Mouse (Mus musculus) small intestine, adult 2 months (tissue): ENCODE results near the gene Cisd3. TPM values are rescaled to one million over a fixed set of nuclear protein-coding genes. Genes with fewer than 3 reads are reported as not detected.

Experiments used
- H3K27ac ChIP-seq: fragments of 200-500 bp; 2 replicates; pipeline ENCODE4 v1.5.1; 2012; ENCODE audit warnings: low read depth, low read length, control low read depth, inconsistent platforms; ENCODE audit not compliant: insufficient read depth
- H3K27me3 ChIP-seq: fragments of 200-500 bp; 2 replicates; pipeline ENCODE4 v1.6.1; 2012; ENCODE audit warnings: mild to moderate bottlenecking, moderate library complexity, low read length, inconsistent platforms; ENCODE audit not compliant: control insufficient read depth, insufficient read depth
- H3K36me3 ChIP-seq: fragments of 200-500 bp; 2 replicates; pipeline ENCODE4 v1.6.1; 2012; ENCODE audit warnings: mild to moderate bottlenecking, low read length, control low read depth, inconsistent platforms; ENCODE audit not compliant: control insufficient read depth, insufficient read depth
- H3K4me1 ChIP-seq: fragments of 200-500 bp; 2 replicates; pipeline ENCODE4 v1.6.1; 2012; ENCODE audit warnings: low read length, inconsistent platforms, mixed read lengths; ENCODE audit not compliant: control insufficient read depth, insufficient read depth, insufficient read length
- H3K4me3 ChIP-seq: fragments of 200-500 bp; 2 replicates; pipeline ENCODE4 v1.5.1; 2012; ENCODE audit warnings: low read depth, mild to moderate bottlenecking, control low read depth, inconsistent platforms, low read length, moderate library complexity
- CTCF ChIP-seq: fragments of 200-500 bp; IDR thresholded peaks from 2 replicates; pipeline ENCODE4 v1.5.1; 2012; ENCODE audit warnings: low read depth, mild to moderate bottlenecking, control low read depth, inconsistent platforms, low read length, moderate library complexity, mixed read lengths; ENCODE audit not compliant: insufficient replicate concordance, insufficient read length; ENCODE audit errors: extremely low read depth
- POLR2A ChIP-seq: fragments of 200-500 bp; IDR thresholded peaks from 2 replicates; pipeline ENCODE4 v1.6.1; 2012; ENCODE audit warnings: low read depth, mild to moderate bottlenecking, control low read depth, inconsistent platforms, low read length, moderate library complexity
- WGBS: fragments of 180-500 bp; shearing (Covaris S2); methylation state at CpG from one replicate; pipeline ENCODE4 v1.1.7; 2018; 5-methylcytosine and 5-hydroxymethylcytosine counted together
- polyA plus RNA-seq: library from polyadenylated mRNA; depleted of rRNA; stranded (reverse); fragments of >200 nt; gene quantifications from 2 replicates; pipeline ENCODE4 v1.2.3, GENCODE M21; 2012

Gene Cisd3
- polyA plus RNA-seq, 1 experiment: 249 TPM

DNA sequence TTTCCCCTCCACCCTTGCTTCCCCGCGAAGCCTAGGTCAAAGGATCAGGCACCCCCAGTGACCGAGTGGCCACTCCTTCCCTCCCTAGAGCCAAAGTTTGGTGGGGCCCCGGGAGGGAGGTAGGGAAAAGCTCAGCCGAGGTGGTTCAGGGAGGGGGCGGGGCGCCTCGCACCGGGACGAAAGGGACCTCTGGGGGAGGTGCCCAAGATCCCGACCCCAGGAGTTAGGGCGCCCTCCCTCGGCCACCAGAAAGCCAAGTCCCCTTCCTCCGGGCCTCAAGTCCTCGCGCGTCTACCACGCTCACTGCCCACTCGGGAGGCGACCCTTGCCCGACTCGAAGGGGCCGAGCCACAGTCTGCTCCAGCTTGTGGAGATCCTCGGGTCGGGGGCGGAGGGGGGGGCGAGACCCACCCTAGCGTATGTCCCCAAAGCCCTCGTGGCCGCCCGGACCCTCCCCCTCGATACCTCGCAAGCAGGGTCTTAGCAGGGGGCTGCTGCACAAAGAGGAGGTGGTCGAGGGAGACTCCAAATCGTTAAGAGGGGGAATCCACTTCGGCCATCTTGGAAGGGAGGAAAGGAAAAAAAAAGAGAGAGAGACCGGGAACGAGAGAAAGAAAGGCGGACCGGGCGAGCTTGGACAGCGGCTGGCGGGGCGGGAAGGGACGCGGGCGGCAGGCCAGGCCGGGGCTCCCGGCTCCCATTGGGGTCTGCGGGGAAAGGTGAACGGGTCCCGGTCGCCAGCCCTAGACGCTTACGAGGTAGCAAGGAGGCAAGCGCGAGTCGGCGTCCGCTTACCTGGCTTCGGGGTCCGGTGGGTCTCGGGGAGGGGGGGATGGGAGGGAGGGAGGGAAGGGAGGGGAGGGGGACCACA is 13.3 kb downstream of the Cisd3 start:
- TF ChIP-seq CTCF (0 out of 2 replicates have a peak, but pooled peaks have one; percentile 16), POLR2A (no peak)
- Histone ChIP-seq H3K27ac (no peak overlapping the region), H3K27me3 (no peaks in the 10 kb centered on the region), H3K36me3 (no peaks in the 10 kb centered on the region), H3K4me3 (peak overlapping the region; percentile 84), H3K4me1 (peaks cover 5% of the 10 kb centered on the region)
- 2% methylated on average over 63 of the region's 63 CpGs for WGBS

DNA sequence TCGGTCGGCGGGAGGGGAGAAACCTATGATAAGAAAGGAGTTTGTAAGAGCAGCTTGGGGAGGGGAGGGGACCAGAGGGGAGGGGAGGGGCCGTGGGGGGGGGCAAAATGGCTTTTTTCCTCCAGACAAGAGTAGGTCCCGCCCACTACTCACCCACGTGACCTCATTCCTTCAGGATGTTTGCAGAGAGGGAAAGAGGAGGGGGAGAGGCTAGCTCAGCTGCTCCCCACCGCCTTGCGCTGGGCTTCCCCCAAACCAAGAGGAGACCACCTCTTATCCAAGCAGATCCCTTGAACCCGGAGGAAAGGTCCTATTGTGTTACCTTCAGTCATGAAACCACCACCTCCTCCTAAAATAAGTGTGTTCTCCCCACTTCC is 14.0 kb downstream of the Cisd3 start:
- Histone ChIP-seq H3K4me1 (peaks cover 9% of the 10 kb centered on the region), H3K36me3 (no peaks in the 10 kb centered on the region), H3K27me3 (no peaks in the 10 kb centered on the region), H3K27ac (peak overlapping the region; percentile 94), H3K4me3 (peak overlapping the region; percentile 84)
- no peak for TF ChIP-seq CTCF
- TF ChIP-seq POLR2A: peak; percentile 41; the same call in 1 of the 2 replicates
- WGBS: 3% methylated on average over 8 of the region's 9 CpGs

DNA sequence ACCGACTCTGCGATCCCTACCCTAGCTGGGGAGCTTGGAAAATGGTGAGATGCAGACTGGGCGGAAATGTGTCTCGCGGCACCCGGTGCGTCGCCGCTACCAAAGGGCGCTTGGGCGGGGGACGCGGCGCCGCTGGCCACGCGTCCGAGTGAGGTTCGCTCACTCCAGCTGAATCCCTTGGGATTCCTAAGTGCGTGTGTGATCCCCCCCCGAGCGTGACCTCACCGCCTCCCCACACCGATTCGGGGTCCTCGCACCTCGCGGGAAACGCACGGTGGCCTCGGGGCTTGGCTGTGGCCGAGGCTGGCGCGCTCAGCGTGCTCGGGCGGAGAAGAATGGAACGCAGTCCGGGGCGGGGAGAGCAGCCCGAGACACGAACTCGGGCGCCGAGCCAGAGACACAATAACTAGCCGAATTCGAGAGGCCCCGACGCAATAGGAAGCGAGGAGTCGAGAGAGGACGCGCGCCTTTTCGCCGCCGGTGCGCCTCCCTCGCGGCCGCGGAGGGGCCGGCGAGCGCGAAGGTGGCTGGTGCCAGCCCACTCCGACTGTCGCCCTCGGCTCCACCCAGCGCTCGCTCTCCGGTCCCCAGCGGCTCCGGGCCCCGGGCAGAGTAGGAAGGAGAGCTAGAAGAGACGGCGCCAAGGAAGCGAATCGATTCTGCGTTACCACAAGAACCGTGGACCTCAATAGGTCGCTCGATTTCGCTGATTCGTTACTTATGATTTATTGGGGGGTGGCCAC is 14.5 kb downstream of the Cisd3 start, which contains the start of gene Pcgf2:
Gene Pcgf2, minus strand, starts transcription at position 495 of the 743 bp plus-strand sequence.
- peak within 1 kb of the TSS; percentile 94 for H3K27ac ChIP-seq
- under 1% methylated on average over 85 of the region's 85 CpGs for WGBS

DNA sequence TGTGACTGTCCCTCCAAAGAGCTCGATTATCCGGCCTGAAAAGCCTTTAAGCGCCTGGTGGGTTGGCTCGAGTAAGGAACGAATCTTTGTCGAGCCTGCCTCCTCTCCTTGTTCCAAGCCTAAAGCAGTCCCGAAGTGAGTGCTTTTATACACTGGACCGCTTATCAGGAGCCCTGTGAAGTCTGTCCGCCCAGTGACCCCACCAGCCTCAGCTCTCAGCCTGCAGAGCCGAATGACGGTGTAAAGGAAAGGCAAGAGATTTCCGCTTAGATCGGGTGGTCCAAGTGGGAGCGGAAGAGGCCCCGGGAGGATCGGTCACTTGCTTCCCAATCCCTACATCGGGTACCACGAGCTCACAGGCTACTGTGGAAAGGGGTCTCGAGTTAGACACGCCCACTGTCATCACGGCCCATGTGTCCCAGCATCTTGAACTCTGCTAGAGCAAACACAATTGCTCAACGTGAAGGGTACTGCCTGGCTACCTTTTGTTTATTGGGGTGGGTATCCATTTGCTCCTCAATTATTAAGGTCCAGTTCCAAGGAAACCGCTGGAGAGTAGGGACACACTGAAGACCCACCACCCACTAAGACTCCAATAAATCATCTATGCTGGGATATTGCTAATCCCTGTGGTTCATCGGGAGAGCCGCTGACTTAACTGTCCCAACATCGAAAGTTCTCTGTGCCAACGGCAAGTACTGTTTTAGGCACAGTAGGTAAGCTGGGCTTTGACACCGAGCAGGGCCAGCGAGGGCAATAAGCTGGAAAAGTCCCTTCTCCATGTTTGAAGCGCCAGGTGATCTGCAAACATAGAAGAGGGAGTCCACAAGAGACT is 15.3 kb downstream of the Cisd3 start:
- H3K36me3 ChIP-seq: no peaks in the 10 kb centered on the region; the same call in 1 of the 2 replicates
- peak overlapping the region; percentile 84 for H3K4me3 ChIP-seq
- WGBS: 15% methylated on average over 30 of the region's 30 CpGs
- peaks cover 6% of the 10 kb centered on the region for H3K4me1 ChIP-seq
- H3K27me3 ChIP-seq: no peaks in the 10 kb centered on the region
- peak overlapping the region; percentile 94 for H3K27ac ChIP-seq
- TF ChIP-seq CTCF (no peak), POLR2A (no peak)

More for the DNA sequence above, 14.5 kb downstream of the Cisd3 start, which contains the start of gene Pcgf2:
- no peaks in the 10 kb centered on the region for H3K27me3 ChIP-seq
- H3K36me3 ChIP-seq: no peaks in the 10 kb centered on the region
- peaks cover 10% of the 10 kb centered on the region for H3K4me1 ChIP-seq
- no peak; the same call in 1 of the 2 replicates for TF ChIP-seq POLR2A
- peak within 1 kb of the TSS; percentile 84 for H3K4me3 ChIP-seq

DNA sequence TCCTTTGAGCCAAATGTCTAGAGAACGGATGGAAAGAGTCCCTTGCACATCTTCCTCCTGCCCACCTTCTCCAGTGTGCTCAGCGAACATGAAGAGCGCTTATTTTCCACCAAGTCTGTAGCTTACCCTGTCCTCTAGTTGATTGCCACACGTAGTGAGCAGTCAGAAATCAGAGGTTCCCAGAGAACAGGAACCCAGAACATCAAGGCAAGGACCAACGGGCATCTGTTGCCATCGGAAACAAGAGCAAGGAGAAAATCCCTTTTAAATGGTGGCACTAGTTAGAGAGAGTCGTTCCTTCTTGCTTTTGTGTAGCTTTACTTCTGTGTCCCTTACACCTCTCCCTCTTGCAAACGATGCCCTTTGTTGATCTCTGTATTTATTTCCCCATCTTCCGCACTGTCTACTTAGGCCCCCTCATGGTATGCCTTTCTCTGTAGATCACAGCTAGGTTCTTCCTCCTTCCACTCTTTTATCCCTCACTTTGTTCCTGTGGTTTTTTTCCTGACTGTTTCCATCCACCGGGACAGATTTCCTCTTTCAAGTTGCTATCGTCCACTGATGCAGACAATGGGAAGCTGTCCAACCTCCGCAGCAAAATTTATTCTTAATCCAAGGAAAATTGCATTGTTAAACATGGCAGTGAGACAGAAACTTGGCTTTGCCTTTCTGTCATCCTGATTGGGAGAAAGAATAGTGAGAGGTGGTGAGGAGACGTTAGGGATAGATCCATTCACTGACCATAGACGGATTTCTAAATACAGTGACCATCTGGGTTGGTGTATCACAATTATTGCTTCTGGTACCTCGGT is 16.2 kb downstream of the Cisd3 start:
- H3K36me3 ChIP-seq: peaks cover 7% of the 10 kb centered on the region
- H3K4me3 ChIP-seq: peak overlapping the region; percentile 79; the same call in 1 of the 2 replicates
- peaks cover 6% of the 10 kb centered on the region for H3K4me1 ChIP-seq
- no peak for TF ChIP-seq CTCF
- no peak for TF ChIP-seq POLR2A
- WGBS: 55% methylated on average over 15 of the region's 15 CpGs
- H3K27me3 ChIP-seq: no peaks in the 10 kb centered on the region
- no peak overlapping the region for H3K27ac ChIP-seq

DNA sequence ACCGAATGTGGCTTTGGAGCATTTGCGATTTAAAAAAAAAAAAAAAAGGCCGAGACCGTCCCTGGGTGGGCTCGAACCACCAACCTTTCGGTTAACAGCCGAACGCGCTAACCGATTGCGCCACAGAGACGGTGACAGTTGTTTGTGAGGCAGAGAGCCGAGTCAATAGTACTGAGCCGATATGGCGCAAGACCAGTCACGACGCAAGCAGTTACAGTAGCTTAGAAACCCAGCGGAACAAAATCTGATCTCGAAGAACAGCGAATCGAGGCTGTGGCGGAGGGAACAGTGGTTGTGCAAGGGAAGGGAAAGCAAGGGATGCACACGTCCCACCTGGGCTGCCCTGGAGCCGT is 16.7 kb downstream of the Cisd3 start:
- TF ChIP-seq POLR2A (no peak), CTCF (no peak)
- Histone ChIP-seq H3K27ac (peak overlapping the region; percentile 55), H3K4me3 (peak overlapping the region; percentile 79), H3K27me3 (no peaks in the 10 kb centered on the region), H3K36me3 (peaks cover 13% of the 10 kb centered on the region), H3K4me1 (peaks cover 6% of the 10 kb centered on the region)
- WGBS: under 1% methylated on average over 24 of the region's 24 CpGs
